Mouse (Mus musculus) stomach, embryonic 15.5 days (tissue): ENCODE results near the gene Stom. TPM values are rescaled to one million over a fixed set of nuclear protein-coding genes. Genes with fewer than 3 reads are reported as not detected.

Experiments used
- ATAC-seq: fragments of 200-750 bp; cut with Nextera tagmentation; 2 replicates; pipeline ENCODE4 v1.8.0; 2017; ENCODE audit warnings: low read depth, moderate number of reproducible peaks, moderate TSS enrichment; ENCODE audit not compliant: insufficient read depth, low FRiP score
- H3K27ac ChIP-seq: fragments of 300-500 bp; sonication (generic); 2 replicates; pipeline ENCODE4 v1.5.1; 2015; ENCODE audit warnings: mild to moderate bottlenecking, inconsistent platforms
- H3K27me3 ChIP-seq: fragments of 300-500 bp; sonication (generic); replicated peaks from 2 replicates; pipeline ENCODE4 v1.6.1; 2015; ENCODE audit warnings: inconsistent platforms
- H3K36me3 ChIP-seq: fragments of 300-500 bp; sonication (generic); 2 replicates; pipeline ENCODE4 v1.6.1; 2015; ENCODE audit warnings: inconsistent platforms
- H3K4me1 ChIP-seq: fragments of 300-500 bp; sonication (generic); 2 replicates; pipeline ENCODE4 v1.6.1; 2015; ENCODE audit warnings: inconsistent platforms
- H3K4me2 ChIP-seq: fragments of 300-500 bp; sonication (generic); 2 replicates; pipeline ENCODE4 v1.6.1; 2015; ENCODE audit warnings: mild to moderate bottlenecking, inconsistent platforms
- H3K4me3 ChIP-seq: fragments of 300-500 bp; sonication (generic); replicated peaks from 2 replicates; pipeline ENCODE4 v1.5.1; 2015; ENCODE audit warnings: inconsistent platforms
- H3K9ac ChIP-seq: fragments of 300-500 bp; sonication (generic); 2 replicates; pipeline ENCODE4 v1.6.1; 2015; ENCODE audit warnings: inconsistent platforms
- H3K9me3 ChIP-seq: fragments of 300-500 bp; sonication (generic); 2 replicates; pipeline ENCODE4 v1.6.1; 2016; ENCODE audit warnings: inconsistent platforms
- WGBS: fragments of 180-500 bp; shearing (Covaris S2); methylation state at CpG from one replicate; pipeline ENCODE4 v1.1.7; 2015; 5-methylcytosine and 5-hydroxymethylcytosine counted together
- polyA plus RNA-seq: library from polyadenylated mRNA; unstranded; fragments of >200 nt; fragmentation: Nextera tagmentation; extraction: Ambion mirVana; gene quantifications from 2 replicates; pipeline ENCODE4 v1.2.1, GENCODE M21; 2015

Stom gene
- polyA plus RNA-seq, 1 experiment from 2014 or later: 74.4 TPM

DNA sequence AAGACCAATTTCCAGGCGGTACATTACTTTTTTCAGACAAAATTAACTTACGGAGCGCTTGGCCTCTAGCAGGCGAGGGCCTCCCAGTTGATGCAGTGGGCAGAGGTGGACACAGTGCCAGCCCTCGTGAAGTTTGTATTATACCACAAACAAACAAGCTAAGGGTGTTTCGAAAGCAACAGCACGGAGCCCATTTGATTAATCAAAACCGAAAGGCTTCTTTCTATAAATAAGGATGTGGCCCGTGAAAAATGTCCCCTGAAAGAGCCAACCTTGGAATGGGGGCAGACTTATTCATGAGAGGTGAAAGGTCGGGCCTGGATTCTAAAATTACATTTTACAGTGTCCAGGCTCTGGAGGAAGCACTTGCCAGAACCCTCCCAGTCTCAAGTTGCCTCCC, 643 bp upstream of the Stom start:
- H3K4me3 ChIP-seq: peak overlapping the region; percentile 84
- H3K9me3 ChIP-seq: no peaks in the 10 kb centered on the region
- H3K4me2 ChIP-seq: peak overlapping the region; percentile 95
- no peaks in the 10 kb centered on the region for H3K36me3 ChIP-seq
- no peak overlapping the region for H3K9ac ChIP-seq
- ATAC-seq: no peak
- no peaks in the 10 kb centered on the region for H3K27me3 ChIP-seq
- peaks cover 12% of the 10 kb centered on the region for H3K4me1 ChIP-seq
- peak overlapping the region; percentile 95 for H3K27ac ChIP-seq
- WGBS: 46% methylated on average over 10 of the region's 10 CpGs

DNA sequence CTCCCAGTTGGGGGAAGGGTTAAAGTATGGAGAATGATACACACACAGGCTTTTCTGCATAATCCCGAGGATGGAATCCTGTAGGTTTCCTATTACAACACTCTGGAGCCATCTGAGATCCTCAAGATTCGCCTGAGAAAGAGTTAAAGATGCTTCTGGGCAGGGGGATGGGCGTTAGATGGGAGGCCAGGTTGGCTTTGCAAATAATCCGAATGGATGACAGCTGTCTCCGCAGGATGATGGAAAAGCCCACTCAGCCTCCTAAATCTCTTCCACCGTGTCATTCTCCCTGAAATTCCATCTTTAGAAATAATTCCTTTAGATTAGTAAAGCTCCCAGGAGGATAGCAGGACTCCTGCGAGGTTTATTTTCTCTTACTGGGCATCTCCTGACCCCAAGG, 1.2 kb downstream of the Stom start:
- peak overlapping the region; percentile 1; the same call in 1 of the 2 replicates for H3K9ac ChIP-seq
- no peak for ATAC-seq

DNA sequence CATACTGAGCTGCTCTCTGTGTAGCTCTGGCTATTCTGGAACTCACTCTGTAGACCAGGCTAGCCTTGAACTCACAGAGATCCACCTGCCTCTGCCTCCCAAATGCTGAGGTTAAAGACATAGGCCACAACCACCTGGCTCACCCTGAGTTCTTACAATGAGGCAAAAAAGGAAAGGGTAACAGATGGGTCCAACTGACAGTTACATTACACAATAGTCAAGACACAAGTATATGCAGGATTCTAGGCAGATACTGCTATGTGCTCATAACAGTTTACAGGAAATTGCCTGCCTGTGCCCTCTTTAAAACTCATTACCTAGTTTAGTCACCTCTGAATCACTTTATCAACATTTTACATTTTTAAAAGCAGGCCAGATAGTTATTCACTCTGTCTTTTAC, 3.1 kb downstream of the Stom start:
- H3K27me3 ChIP-seq: no peaks in the 10 kb centered on the region
- no peak overlapping the region for H3K9ac ChIP-seq
- no peaks in the 10 kb centered on the region for H3K9me3 ChIP-seq
- H3K4me1 ChIP-seq: peaks cover 12% of the 10 kb centered on the region
- H3K4me3 ChIP-seq: no peak overlapping the region
- no peak overlapping the region for H3K27ac ChIP-seq
- ATAC-seq: no peak
- 0 out of 2 replicates have a peak overlapping the region, but pooled peaks have one; percentile 20 for H3K4me2 ChIP-seq
- H3K36me3 ChIP-seq: no peaks in the 10 kb centered on the region

More for the DNA sequence above, 1.2 kb downstream of the Stom start:
- Histone ChIP-seq H3K4me2 (peak overlapping the region; percentile 95), H3K4me1 (peaks cover 12% of the 10 kb centered on the region), H3K4me3 (peak overlapping the region; percentile 84), H3K9me3 (no peaks in the 10 kb centered on the region), H3K27ac (peak overlapping the region; percentile 95; the same call in 1 of the 2 replicates), H3K36me3 (no peaks in the 10 kb centered on the region), H3K27me3 (no peaks in the 10 kb centered on the region)
- WGBS: 6% methylated on average over 7 of the region's 7 CpGs

DNA sequence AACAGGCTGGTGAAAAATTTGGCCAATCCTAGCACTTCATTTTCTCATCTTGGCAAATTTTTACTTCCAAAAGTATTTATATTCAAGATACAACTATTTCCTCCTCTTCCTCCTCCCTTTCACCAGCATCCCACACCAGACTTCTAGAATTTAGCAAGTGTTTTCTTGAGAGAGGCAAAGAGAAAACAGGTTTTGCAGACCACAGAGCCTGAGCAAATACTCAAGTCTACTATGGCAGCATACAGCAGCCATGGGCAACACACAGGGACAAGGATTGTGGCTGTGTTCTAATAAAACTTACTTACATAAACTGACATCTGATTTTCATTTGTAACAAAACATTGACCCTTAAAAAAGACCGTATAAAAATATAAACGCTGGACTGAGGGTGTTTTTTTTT, 5.6 kb downstream of the Stom start:
- Histone ChIP-seq H3K36me3 (no peaks in the 10 kb centered on the region), H3K4me2 (no peak overlapping the region), H3K4me1 (peaks cover 4% of the 10 kb centered on the region), H3K9ac (no peak overlapping the region), H3K27me3 (no peaks in the 10 kb centered on the region), H3K27ac (no peak overlapping the region), H3K4me3 (no peak overlapping the region), H3K9me3 (no peaks in the 10 kb centered on the region)
- no peak for ATAC-seq
- WGBS: 67% methylated on average over 2 of the region's 2 CpGs

DNA sequence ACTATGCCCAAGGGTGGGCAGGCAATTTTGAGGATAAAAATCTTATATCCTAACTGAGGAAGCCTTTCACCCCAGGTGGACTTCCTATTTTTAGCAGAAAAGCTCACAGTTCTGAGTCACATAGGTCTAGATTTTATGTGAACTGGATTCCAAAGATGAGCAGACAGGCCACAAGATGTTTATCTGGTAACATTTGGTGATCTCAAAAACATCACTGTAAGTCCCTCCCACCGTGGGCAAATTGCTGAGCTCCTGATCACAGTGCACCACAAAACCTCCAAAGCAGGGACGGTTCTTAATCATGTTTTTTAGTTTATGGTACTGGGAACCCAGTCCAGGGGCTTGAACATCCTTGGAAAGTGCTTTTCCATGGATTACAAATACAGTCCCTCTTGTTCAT, 7.7 kb downstream of the Stom start:
- Histone ChIP-seq H3K9me3 (no peaks in the 10 kb centered on the region), H3K27me3 (no peaks in the 10 kb centered on the region), H3K4me1 (no peaks in the 10 kb centered on the region), H3K36me3 (no peaks in the 10 kb centered on the region), H3K4me3 (no peak overlapping the region), H3K27ac (no peak overlapping the region), H3K9ac (no peak overlapping the region), H3K4me2 (no peak overlapping the region)
- WGBS: 70% methylated on average over 2 of the region's 2 CpGs
- no peak for ATAC-seq

DNA sequence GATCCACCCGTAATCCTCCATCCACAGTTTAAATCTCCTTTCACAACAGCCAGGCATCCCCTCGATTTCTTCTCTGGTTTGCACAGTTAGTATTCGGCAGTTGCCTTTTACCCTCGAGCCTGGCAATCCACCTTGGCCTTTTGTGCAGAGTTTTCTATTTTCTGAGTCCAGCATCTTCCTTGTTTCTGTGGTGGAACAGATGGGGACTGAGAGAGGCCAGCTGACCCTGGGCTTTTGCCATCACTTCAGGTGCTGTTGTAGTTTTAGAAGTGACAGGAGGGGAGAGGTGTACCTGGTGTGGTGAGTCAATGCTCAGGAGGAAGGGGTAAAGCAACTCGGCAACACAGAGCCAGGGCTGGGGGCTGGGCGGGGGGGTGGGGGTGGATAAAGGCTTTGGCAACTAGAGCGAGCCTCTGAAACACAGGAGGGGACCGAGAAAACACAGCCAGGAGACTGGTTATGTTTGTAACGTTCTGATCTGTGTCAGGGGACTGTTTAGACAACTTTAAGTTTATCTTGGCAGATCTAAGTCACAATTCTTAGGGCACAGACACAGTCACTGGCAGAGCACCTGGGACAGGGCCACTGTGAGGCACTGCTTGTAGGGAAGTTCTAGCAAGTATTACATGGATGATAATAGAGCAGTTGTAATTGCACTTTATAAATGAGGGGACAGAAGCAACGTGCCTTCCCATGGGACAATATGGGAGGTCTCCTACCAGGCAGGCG, 8.5 kb downstream of the Stom start:
- H3K9me3 ChIP-seq: no peaks in the 10 kb centered on the region
- no peak overlapping the region for H3K27ac ChIP-seq
- H3K4me2 ChIP-seq: no peak overlapping the region
- no peaks in the 10 kb centered on the region for H3K36me3 ChIP-seq
- 40% methylated on average over 11 of the region's 11 CpGs for WGBS
- no peak overlapping the region for H3K4me3 ChIP-seq
- H3K4me1 ChIP-seq: no peaks in the 10 kb centered on the region
- no peak overlapping the region for H3K9ac ChIP-seq
- no peaks in the 10 kb centered on the region for H3K27me3 ChIP-seq
- ATAC-seq: no peak

DNA sequence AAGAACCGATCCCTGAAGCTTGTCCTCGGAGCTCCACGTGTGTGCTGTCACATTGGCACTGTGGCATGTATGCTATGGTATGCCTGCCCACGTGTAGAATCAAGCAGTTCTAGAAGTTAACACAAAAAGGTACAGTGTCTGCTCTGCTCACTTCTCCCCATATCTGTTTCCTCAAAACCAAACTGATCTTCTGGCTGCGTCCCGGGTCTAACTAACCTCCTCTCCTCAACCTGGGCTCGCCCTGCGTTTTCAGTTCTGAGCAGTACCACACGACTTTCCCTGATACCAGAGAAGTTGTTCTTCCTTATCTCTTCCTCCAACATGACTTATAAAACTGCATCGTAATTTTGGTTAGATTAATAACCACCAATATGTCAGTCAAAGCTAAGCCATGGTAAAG, 9.2 kb downstream of the Stom start:
- Histone ChIP-seq H3K27ac (no peak overlapping the region), H3K4me2 (no peak overlapping the region; the same call in 1 of the 2 replicates), H3K36me3 (no peaks in the 10 kb centered on the region), H3K27me3 (no peaks in the 10 kb centered on the region), H3K4me1 (peaks cover 2% of the 10 kb centered on the region; the same call in 1 of the 2 replicates), H3K4me3 (no peak overlapping the region), H3K9ac (no peak overlapping the region), H3K9me3 (no peaks in the 10 kb centered on the region)
- ATAC-seq: peak; percentile 70
- WGBS: 54% methylated on average over 10 of the region's 10 CpGs

DNA sequence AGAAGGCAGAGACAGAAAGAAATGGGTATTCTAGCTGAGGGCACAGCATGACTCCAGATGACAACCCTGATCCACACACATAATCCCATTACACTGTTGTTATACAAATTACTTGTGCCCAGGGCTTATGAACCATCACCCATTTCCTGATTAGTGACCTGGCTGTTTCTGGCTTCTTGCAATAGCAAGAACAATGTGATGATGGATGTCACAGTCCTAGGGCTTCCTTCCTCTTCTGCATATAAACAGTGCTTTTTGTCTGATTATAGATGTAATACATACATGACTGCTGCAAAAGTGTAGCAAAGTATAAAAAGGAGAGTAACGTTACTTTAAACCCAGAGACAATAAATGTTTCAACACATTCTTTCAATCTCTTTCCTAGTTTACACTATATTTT, 9.8 kb downstream of the Stom start:
- H3K4me1 ChIP-seq: peaks cover 6% of the 10 kb centered on the region; the same call in 1 of the 2 replicates
- H3K9me3 ChIP-seq: no peaks in the 10 kb centered on the region
- 35% methylated on average over 1 of the region's 1 CpGs for WGBS
- ATAC-seq: no peak
- no peak overlapping the region for H3K4me3 ChIP-seq
- H3K27me3 ChIP-seq: no peaks in the 10 kb centered on the region
- H3K27ac ChIP-seq: no peak overlapping the region
- H3K36me3 ChIP-seq: peaks cover 4% of the 10 kb centered on the region; the same call in 1 of the 2 replicates
- H3K9ac ChIP-seq: no peak overlapping the region
- no peak overlapping the region for H3K4me2 ChIP-seq

DNA sequence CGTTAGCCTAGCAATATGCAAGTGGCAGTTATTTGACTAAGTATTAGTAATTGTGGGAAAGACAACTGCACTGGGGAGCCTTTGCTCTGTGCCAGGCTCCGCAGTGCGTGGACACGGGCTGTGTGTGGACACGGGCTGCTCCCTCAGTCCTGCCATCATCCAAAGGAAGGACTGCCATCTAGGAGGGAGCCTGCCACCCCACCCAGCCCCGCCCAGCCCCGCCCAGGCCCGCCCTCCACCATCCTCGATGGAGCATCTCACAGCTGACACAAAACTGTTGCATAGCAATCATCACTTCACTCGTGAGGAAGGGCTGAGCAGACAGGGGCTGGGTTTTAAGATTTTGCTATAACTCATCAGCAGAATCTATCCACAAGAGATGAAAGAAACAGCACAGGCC, 10.8 kb downstream of the Stom start:
- Histone ChIP-seq H3K9ac (no peak overlapping the region), H3K4me3 (no peak overlapping the region), H3K27ac (no peak overlapping the region), H3K4me2 (no peak overlapping the region), H3K27me3 (no peaks in the 10 kb centered on the region), H3K9me3 (no peaks in the 10 kb centered on the region), H3K4me1 (peaks cover 6% of the 10 kb centered on the region; the same call in 1 of the 2 replicates), H3K36me3 (peaks cover 4% of the 10 kb centered on the region; the same call in 1 of the 2 replicates)
- WGBS: 68% methylated on average over 10 of the region's 10 CpGs
- ATAC-seq: no peak

DNA sequence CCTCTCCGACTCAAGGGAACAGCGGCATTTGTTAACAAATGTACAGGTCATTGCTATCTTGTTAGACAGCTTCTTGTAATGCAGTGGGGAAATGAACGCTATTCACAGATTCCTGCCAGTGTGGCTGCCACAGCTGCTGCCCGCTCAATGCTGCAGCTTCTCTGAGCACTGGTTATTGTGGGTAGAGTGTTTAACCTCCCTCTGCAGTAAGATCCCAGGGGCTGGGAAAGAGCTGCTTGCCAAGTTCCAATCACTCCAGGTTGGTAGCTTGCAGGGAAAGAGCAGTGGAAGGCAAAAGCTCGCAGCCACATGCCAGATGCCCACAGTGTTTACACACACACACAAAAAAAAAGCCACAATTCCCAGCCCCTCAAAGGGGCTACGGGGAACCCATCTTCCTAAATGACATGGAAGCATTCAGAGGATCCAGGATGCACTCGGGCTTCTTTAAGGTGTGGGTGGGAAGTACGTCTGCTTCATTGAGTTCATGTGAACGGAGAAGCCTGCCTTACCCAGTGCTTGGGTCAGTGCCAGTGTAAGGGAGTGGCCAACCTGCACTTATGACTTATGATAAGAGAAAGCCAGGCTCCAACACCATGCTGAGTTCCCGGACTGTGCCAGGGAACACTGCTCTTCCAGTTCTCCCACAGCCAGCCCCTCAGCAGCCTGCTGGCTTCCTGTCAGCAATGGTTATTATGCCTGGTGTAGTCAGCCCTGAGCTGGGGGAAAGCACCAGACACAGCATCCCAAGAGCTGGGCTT, 14.2 kb downstream of the Stom start:
- ATAC-seq: peak; percentile 79; the same call in 1 of the 2 replicates
- H3K9me3 ChIP-seq: no peaks in the 10 kb centered on the region
- 58% methylated on average over 10 of the region's 10 CpGs for WGBS
- peaks cover 7% of the 10 kb centered on the region; the same call in 1 of the 2 replicates for H3K36me3 ChIP-seq
- no peak overlapping the region for H3K4me2 ChIP-seq
- no peak overlapping the region for H3K4me3 ChIP-seq
- H3K27ac ChIP-seq: 0 out of 2 replicates have a peak overlapping the region, but pooled peaks have one; percentile 36
- no peaks in the 10 kb centered on the region for H3K27me3 ChIP-seq
- H3K4me1 ChIP-seq: peaks cover 6% of the 10 kb centered on the region; the same call in 1 of the 2 replicates
- no peak overlapping the region for H3K9ac ChIP-seq

DNA sequence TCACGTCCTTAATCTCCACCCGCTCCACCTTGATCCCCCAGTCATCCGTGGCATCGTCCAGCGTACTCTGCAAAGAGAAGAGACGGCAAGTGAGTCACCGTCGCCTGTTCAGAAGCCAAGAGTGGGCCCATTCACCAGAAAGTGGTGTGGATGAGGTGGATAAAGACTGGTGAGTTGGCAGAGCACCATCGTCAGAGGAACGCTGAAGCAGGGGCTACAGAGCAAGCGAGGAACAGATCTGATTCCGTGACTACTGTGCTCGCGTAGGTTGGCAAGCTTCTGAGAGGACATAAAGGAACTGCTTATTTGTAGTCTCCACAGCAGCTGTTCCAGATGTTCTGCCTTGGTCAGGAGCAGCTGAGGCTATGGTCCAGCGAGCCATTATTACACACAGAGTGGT, 16.4 kb downstream of the Stom start:
- WGBS: 90% methylated on average over 15 of the region's 15 CpGs

DNA sequence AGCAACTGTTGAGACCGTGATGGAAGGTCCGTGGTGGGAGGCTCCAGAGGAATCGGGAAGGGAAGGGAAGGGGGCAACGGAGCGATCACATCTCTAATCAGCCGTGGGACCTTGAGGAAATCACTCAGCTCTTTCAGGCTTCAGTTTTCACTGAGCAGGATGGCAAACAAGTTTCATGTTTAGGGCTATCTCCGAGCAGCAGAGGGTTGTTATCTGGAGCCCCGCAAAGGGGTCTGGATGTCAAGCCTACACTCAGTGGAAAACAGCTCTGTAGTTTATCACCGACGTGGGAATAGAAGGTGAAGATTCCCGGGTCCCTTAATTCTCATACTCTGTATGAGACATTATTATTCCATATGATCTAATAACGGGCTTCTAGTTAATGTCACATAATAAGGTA, 18.4 kb downstream of the Stom start:
- Histone ChIP-seq H3K9me3 (no peaks in the 10 kb centered on the region), H3K4me3 (no peak overlapping the region), H3K4me2 (no peak overlapping the region), H3K27me3 (no peaks in the 10 kb centered on the region), H3K36me3 (peaks cover 7% of the 10 kb centered on the region; the same call in 1 of the 2 replicates), H3K9ac (no peak overlapping the region), H3K27ac (no peak overlapping the region), H3K4me1 (peaks cover 6% of the 10 kb centered on the region; the same call in 1 of the 2 replicates)
- no peak for ATAC-seq
- WGBS: 79% methylated on average over 12 of the region's 12 CpGs

More for the DNA sequence above, 16.4 kb downstream of the Stom start:
- Histone ChIP-seq H3K9me3 (no peaks in the 10 kb centered on the region), H3K4me3 (no peak overlapping the region), H3K27ac (no peak overlapping the region), H3K36me3 (peaks cover 7% of the 10 kb centered on the region; the same call in 1 of the 2 replicates), H3K4me1 (peaks cover 6% of the 10 kb centered on the region; the same call in 1 of the 2 replicates), H3K4me2 (no peak overlapping the region), H3K9ac (no peak overlapping the region), H3K27me3 (no peaks in the 10 kb centered on the region)
- no peak for ATAC-seq
